Mouse (Mus musculus): ENCODE results near the gene Gm20388.

DNA sequence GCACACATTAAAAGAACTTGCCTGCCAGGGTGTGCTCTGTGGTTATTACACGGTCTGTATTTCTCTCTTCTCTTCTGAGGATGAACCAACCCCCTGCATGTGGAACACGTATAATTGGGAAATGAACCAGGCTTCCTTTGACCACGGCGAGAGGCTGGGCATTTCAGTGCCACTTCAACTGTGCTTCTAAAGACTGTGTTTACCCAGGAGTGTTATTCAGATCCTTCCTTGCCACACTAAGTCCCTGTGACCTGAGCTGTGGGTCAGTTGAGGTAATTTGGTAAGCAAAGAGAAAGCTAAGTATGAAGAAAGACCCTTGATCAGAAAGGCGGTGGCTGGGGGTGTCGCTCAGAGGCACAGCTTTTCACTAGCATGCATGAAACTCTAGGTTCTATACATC, 29.3 kb upstream of the Gm20388 start:
- TF ChIP-seq TAL1 (IDR thresholded peaks at IDR 0.05; ENCODE audit: low read length) = no peak
- TF ChIP-seq GATA1 (IDR thresholded peaks at IDR 0.05; ENCODE audit: low read length) = no peak

All from erythroblast, embryonic 14.5 days (primary cell).